Mouse (Mus musculus): ENCODE results near the gene Rp2.
A peak's percentile ranks its signal among the peaks of the same experiment; 100 is the strongest.
"Not testable (repeated sequence)": the region's sequence is repeated elsewhere in the genome, so short reads cannot be mapped to it uniquely, and the experiment has no call there.

The Rp2 gene

GRCm38 (mm10) chrX:20364391-20365365 lies at the start of gene Rp2:
Gene Rp2, plus strand, starts transcription at chrX:20364481.
- peak; percentile 91 for DNase-seq (ENCODE audit: extremely low read depth, low read depth)

- DNase-seq (ENCODE audit: extremely low read depth, low read depth), result no peak
Observed at GRCm38 (mm10) chrX:20332756-20333155, 31.5 kb upstream of the Rp2 start.

- DNase-seq (ENCODE audit: extremely low read depth, low read depth), result peak; percentile 36
Observed at GRCm38 (mm10) chrX:20335722-20336121, 28.6 kb upstream of the Rp2 start.

- DNase-seq (ENCODE audit: extremely low read depth, low read depth), result no peak
Observed at GRCm38 (mm10) chrX:20344980-20345379, 19.3 kb upstream of the Rp2 start.

- peak; percentile 30 for DNase-seq (ENCODE audit: extremely low read depth, low read depth)
Observed at GRCm38 (mm10) chrX:20346355-20346754, 17.9 kb upstream of the Rp2 start.

GRCm38 (mm10) chrX:20350241-20350640 lies 14.0 kb upstream of the Rp2 start:
- not testable (repeated sequence) for DNase-seq (ENCODE audit: extremely low read depth, low read depth)

GRCm38 (mm10) chrX:20355283-20355682 lies 9.0 kb upstream of the Rp2 start:
- peak; percentile 66 for DNase-seq (ENCODE audit: extremely low read depth, low read depth)

GRCm38 (mm10) chrX:20356309-20356708 lies 8.0 kb upstream of the Rp2 start:
- peak; percentile 43 for DNase-seq (ENCODE audit: extremely low read depth, low read depth)

- no peak for DNase-seq (ENCODE audit: extremely low read depth, low read depth)
Observed at GRCm38 (mm10) chrX:20366036-20366435, 1.8 kb downstream of the Rp2 start.

GRCm38 (mm10) chrX:20379347-20380014 lies 15.2 kb downstream of the Rp2 start:
- no peak for DNase-seq (ENCODE audit: extremely low read depth, low read depth)

- no peak for DNase-seq (ENCODE audit: extremely low read depth, low read depth)
Observed at GRCm38 (mm10) chrX:20382260-20382659, 18.0 kb downstream of the Rp2 start.

GRCm38 (mm10) chrX:20387006-20387405 lies 22.7 kb downstream of the Rp2 start:
- DNase-seq (ENCODE audit: extremely low read depth, low read depth), result no peak

- not testable (repeated sequence) for DNase-seq (ENCODE audit: extremely low read depth, low read depth)
Observed at GRCm38 (mm10) chrX:20391964-20392363, 27.7 kb downstream of the Rp2 start.

GRCm38 (mm10) chrX:20392942-20393341 lies 28.7 kb downstream of the Rp2 start:
- DNase-seq (ENCODE audit: extremely low read depth, low read depth), result no peak

GRCm38 (mm10) chrX:20404068-20404467 lies 39.8 kb downstream of the Rp2 start:
- peak; percentile 52 for DNase-seq (ENCODE audit: extremely low read depth, low read depth)

GRCm38 (mm10) chrX:20406909-20407308 lies 42.6 kb downstream of the Rp2 start:
- DNase-seq (ENCODE audit: extremely low read depth, low read depth), result no peak

- no peak for DNase-seq (ENCODE audit: extremely low read depth, low read depth)
Observed at GRCm38 (mm10) chrX:20407676-20408075, 43.4 kb downstream of the Rp2 start.

- DNase-seq (ENCODE audit: extremely low read depth, low read depth), result no peak
Observed at GRCm38 (mm10) chrX:20411382-20411781, 47.1 kb downstream of the Rp2 start.

- no peak for DNase-seq (ENCODE audit: extremely low read depth, low read depth)
Observed at GRCm38 (mm10) chrX:20412221-20412620, 47.9 kb downstream of the Rp2 start.

- no peak for DNase-seq (ENCODE audit: extremely low read depth, low read depth)
Observed at GRCm38 (mm10) chrX:20414885-20415622, 50.8 kb downstream of the Rp2 start.

- no peak for DNase-seq (ENCODE audit: extremely low read depth, low read depth)
Observed at GRCm38 (mm10) chrX:20418461-20418860, 54.2 kb downstream of the Rp2 start.

- DNase-seq (ENCODE audit: extremely low read depth, low read depth), result no peak
Observed at GRCm38 (mm10) chrX:20419536-20419935, 55.3 kb downstream of the Rp2 start.

Data from MEL-GATA-1-ER (cell line).